ENCODE assay signal across 9 mouse cellular contexts in the genomic region with DNA sequence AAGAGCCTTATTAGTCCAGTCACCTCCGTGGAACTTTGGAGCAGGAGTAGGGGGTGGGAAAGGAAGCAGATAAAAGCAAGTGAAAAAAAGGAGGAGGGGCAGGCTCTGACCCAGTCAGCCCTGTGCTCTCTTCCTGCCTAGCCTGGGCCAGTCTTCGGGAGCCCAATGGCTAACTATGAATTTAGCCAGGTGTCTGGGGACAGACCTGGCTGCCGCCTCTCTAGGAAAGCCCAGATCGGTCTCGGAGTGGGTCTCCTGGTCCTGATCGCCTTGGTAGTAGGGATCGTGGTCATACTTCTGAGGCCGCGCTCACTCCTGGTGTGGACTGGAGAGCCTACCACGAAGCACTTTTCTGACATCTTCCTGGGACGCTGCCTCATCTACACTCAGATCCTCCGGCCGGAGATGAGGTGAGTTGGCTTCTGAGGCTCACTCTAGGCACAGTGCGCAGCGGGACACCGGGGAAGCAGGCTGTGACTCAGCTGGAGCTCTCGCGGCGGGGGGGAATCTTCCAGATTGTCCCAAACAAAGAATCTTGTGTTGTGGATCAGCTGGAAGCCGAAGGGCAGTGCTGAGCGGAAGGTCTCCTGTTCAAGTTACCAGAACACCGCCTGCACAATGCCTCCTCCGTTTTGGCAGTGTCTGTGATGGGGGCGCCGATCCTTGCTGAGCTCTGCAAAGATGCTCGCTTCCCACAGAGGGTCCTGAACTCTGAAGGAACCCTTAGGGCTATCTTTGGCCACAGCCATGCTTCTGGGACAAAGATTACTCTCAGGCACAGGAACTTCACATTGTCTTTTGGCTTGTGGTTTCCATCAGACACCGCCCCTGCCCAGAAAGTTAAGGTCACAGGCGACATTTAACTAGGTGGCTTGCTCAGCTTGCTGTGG. TPM values are rescaled to one million over a fixed set of nuclear protein-coding genes. Genes with fewer than 3 reads are reported as not detected.
A peak's percentile ranks its signal among the peaks of the same experiment; 100 is the strongest.
DNase-seq lines count a peak whose midpoint lies in the region; ATAC-seq and TF ChIP-seq lines count a peak whose summit lies in the region.
"Had no signal": no experiment of that assay in that cellular context is flagged by ENCODE, and none has a peak within 500 bp of the region (broad histone marks: within the 10 kb centered on the region; RNA-seq: fewer than 3 reads in every experiment).

No protein-coding gene starts in this region.

- H3K4me2 ChIP-seq in hindbrain, postnatal 0 days (ENCODE audit: low read depth, low read length): peak overlapping the region; percentile 60
- peak overlapping the region; percentile 61 for H3K4me2 ChIP-seq in limb, embryonic 15.5 days
- H3K4me2 ChIP-seq in midbrain, embryonic 14.5 days (ENCODE audit: low read length): peak overlapping the region; percentile 67
- peak overlapping the region; percentile 66 for H3K4me2 ChIP-seq in stomach, embryonic 14.5 days (replicated peaks; ENCODE audit: low read depth, low read length)

- ATAC-seq in hindbrain, postnatal 0 days: no peak
- no peak for ATAC-seq in limb, embryonic 15.5 days (ENCODE audit: insufficient number of reproducible peaks, low FRiP score, low TSS enrichment, low read depth)
- ATAC-seq in midbrain, embryonic 14.5 days (ENCODE audit: low FRiP score, low TSS enrichment): 0 out of 2 replicates have a peak, but pooled peaks have one; percentile 29
- ATAC-seq in stomach, embryonic 14.5 days (ENCODE audit: insufficient number of reproducible peaks, insufficient read depth, low FRiP score, low read depth): no peak

- H3K9me3 ChIP-seq in hindbrain, postnatal 0 days (ENCODE audit: low read length): no peaks in the 10 kb centered on the region
- H3K9me3 ChIP-seq in limb, embryonic 15.5 days: no peaks in the 10 kb centered on the region
- no peaks in the 10 kb centered on the region for H3K9me3 ChIP-seq in midbrain, embryonic 14.5 days (ENCODE audit: control insufficient read depth, low read length)
- no peaks in the 10 kb centered on the region for H3K9me3 ChIP-seq in stomach, embryonic 14.5 days (ENCODE audit: control insufficient read depth, low read depth, low read length)

- peaks cover 7% of the 10 kb centered on the region; the same call in 1 of the 2 replicates for H3K4me1 ChIP-seq in hindbrain, postnatal 0 days (ENCODE audit: insufficient read depth, low read length)
- H3K4me1 ChIP-seq in limb, embryonic 15.5 days: peaks cover 10% of the 10 kb centered on the region
- H3K4me1 ChIP-seq in midbrain, embryonic 14.5 days (ENCODE audit: control insufficient read depth, insufficient read depth, low read length): peaks cover 8% of the 10 kb centered on the region; the same call in 1 of the 2 replicates
- 0 out of 2 replicates have a peak, but pooled peaks cover 4% of the 10 kb centered on the region for H3K4me1 ChIP-seq in stomach, embryonic 14.5 days (ENCODE audit: control insufficient read depth, insufficient read depth, low read length)

- intact Hi-C loops in gastrocnemius, postnatal 14 days (cut with DNase I; ENCODE audit: low total_unique reads): no loop called here

- no peak for TF ChIP-seq CTCF in hindbrain, postnatal 0 days (IDR thresholded peaks at IDR 0.05; ENCODE audit: low read depth)

- H3K27me3 ChIP-seq in hindbrain, postnatal 0 days (ENCODE audit: insufficient read depth, low read length): no peaks in the 10 kb centered on the region
- H3K27me3 ChIP-seq in limb, embryonic 15.5 days: no peaks in the 10 kb centered on the region; the same call in 1 of the 2 replicates
- no peaks in the 10 kb centered on the region for H3K27me3 ChIP-seq in midbrain, embryonic 14.5 days (ENCODE audit: control insufficient read depth, insufficient read depth, low read length)
- no peaks in the 10 kb centered on the region for H3K27me3 ChIP-seq in stomach, embryonic 14.5 days (ENCODE audit: control insufficient read depth, insufficient read depth, low read length)

- 6% methylated on average over 28 of the region's 28 CpGs for WGBS in hindbrain, postnatal 0 days
- WGBS in limb, embryonic 15.5 days: 5% methylated on average over 28 of the region's 28 CpGs
- 5% methylated on average over 28 of the region's 28 CpGs for WGBS in midbrain, embryonic 14.5 days
- 5% methylated on average over 28 of the region's 28 CpGs for WGBS in stomach, embryonic 14.5 days

- peak; percentile 39 for DNase-seq in left cerebral cortex, adult 18-20 months (ENCODE audit: low spot score in 2 of 2)
- no peak for DNase-seq in left cerebral cortex, adult 11 months (ENCODE audit: low spot score)
- peak; percentile 51 to 62 for DNase-seq in cerebellum, postnatal 10 days
- DNase-seq in gastrocnemius, postnatal 14 days: peak; percentile 32
- DNase-seq in hindbrain, postnatal 0 days (ENCODE audit: low spot score): peak; percentile 16
- peak; percentile 47 for DNase-seq in midbrain, embryonic 14.5 days

- H3K4me3 ChIP-seq in hindbrain, postnatal 0 days (ENCODE audit: low read length): peak overlapping the region; percentile 26
- peak overlapping the region; percentile 36 for H3K4me3 ChIP-seq in limb, embryonic 15.5 days
- peak overlapping the region; percentile 29 for H3K4me3 ChIP-seq in midbrain, embryonic 14.5 days (replicated peaks; ENCODE audit: low read depth, low read length)
- peak overlapping the region; percentile 34 for H3K4me3 ChIP-seq in stomach, embryonic 14.5 days (ENCODE audit: low read depth, low read length)

- H3K36me3 ChIP-seq in hindbrain, postnatal 0 days (ENCODE audit: insufficient read depth, low read length): no peaks in the 10 kb centered on the region
- no peaks in the 10 kb centered on the region for H3K36me3 ChIP-seq in limb, embryonic 15.5 days
- H3K36me3 ChIP-seq in midbrain, embryonic 14.5 days (ENCODE audit: control insufficient read depth, insufficient read depth, low read length): no peaks in the 10 kb centered on the region
- no peaks in the 10 kb centered on the region for H3K36me3 ChIP-seq in stomach, embryonic 14.5 days (ENCODE audit: control insufficient read depth, insufficient read depth, low read length)

- peak overlapping the region; percentile 28; the same call in 1 of the 2 replicates for H3K9ac ChIP-seq in hindbrain, postnatal 0 days (replicated peaks; ENCODE audit: low read length)
- H3K9ac ChIP-seq in limb, embryonic 15.5 days: no peak overlapping the region
- peak overlapping the region; percentile 23; the same call in 1 of the 2 replicates for H3K9ac ChIP-seq in midbrain, embryonic 14.5 days (replicated peaks; ENCODE audit: low read length)
- peak overlapping the region; percentile 28; the same call in 1 of the 2 replicates for H3K9ac ChIP-seq in stomach, embryonic 14.5 days (replicated peaks; ENCODE audit: low read depth, low read length)

- H3K27ac ChIP-seq in hindbrain, postnatal 0 days: peak overlapping the region; percentile 26; the same call in 1 of the 2 replicates
- H3K27ac ChIP-seq in limb, embryonic 15.5 days: peak overlapping the region; percentile 29; the same call in 1 of the 2 replicates
- H3K27ac ChIP-seq in midbrain, embryonic 14.5 days (replicated peaks; ENCODE audit: low read depth, low read length): no peak overlapping the region
- peak overlapping the region; percentile 33 for H3K27ac ChIP-seq in stomach, embryonic 14.5 days (ENCODE audit: low read length)

RNA-seq across cellular contexts. Expression of a gene that starts 0.6 kb away (rescaled TPM):
- total RNA-seq in left cerebral cortex, adult 18-20 months (2021): 1 to 10 TPM in 1 of 2 experiments, under 1 TPM in 1; 0.63 to 1.3 TPM
- total RNA-seq in gastrocnemius, postnatal 14 days (2021): 1 to 10 TPM; 5.6 to 6.2 TPM
- 3.5 and 4.7 TPM in 2 replicates for total RNA-seq in hindbrain, postnatal 0 days (2014; rRNA removed)
- 3.9 and 4.0 TPM in 2 replicates for polyA plus RNA-seq in hindbrain, postnatal 0 days (2015; fragmentation: Nextera tagmentation; extraction: Ambion mirVana)
- 7.0 and 7.2 TPM in 2 replicates for polyA plus RNA-seq in limb, embryonic 15.5 days (2015; fragmentation: Nextera tagmentation; extraction: Ambion mirVana)
- polyA plus RNA-seq in midbrain, embryonic 14.5 days (2014; fragmentation: Nextera tagmentation; extraction: Ambion mirVana): 0.93 and 3.3 TPM in 2 replicates
- 15.8 and 16.4 TPM in 2 replicates for polyA plus RNA-seq in stomach, embryonic 14.5 days (2014; fragmentation: Nextera tagmentation; extraction: Ambion mirVana)
- total RNA-seq: MEL had no signal

RNA-seq across cellular contexts. Expression of a gene that starts 44.0 kb away (rescaled TPM):
- 10 to 100 TPM in 1 of 2 experiments, 1 to 10 TPM in 1; 9.1 to 11.9 TPM for total RNA-seq in left cerebral cortex, adult 18-20 months (2021)
- 1 to 10 TPM; 5.1 to 5.2 TPM for total RNA-seq in gastrocnemius, postnatal 14 days (2021)
- 0.61 TPM in 1 of 2 replicates, not detected in the other for total RNA-seq in hindbrain, postnatal 0 days (2014; rRNA removed)
- 0.30 TPM in 1 of 2 replicates, not detected in the other for polyA plus RNA-seq in hindbrain, postnatal 0 days (2015; fragmentation: Nextera tagmentation; extraction: Ambion mirVana)
- 0.45 TPM in 1 of 2 replicates, not detected in the other for polyA plus RNA-seq in limb, embryonic 15.5 days (2015; fragmentation: Nextera tagmentation; extraction: Ambion mirVana)
- not detected in 2 replicates for polyA plus RNA-seq in midbrain, embryonic 14.5 days (2014; fragmentation: Nextera tagmentation; extraction: Ambion mirVana)
- 0.70 and 1.3 TPM in 2 replicates for polyA plus RNA-seq in stomach, embryonic 14.5 days (2014; fragmentation: Nextera tagmentation; extraction: Ambion mirVana)

RNA-seq across cellular contexts. Expression of a gene that starts 47.5 kb away (rescaled TPM):
- 10 to 100 TPM; 87.5 to 93.3 TPM for total RNA-seq in left cerebral cortex, adult 18-20 months (2021)
- 10 to 100 TPM; 23.9 to 25.5 TPM for total RNA-seq in gastrocnemius, postnatal 14 days (2021)
- 79.3 and 88.1 TPM in 2 replicates for total RNA-seq in hindbrain, postnatal 0 days (2014; rRNA removed)
- polyA plus RNA-seq in hindbrain, postnatal 0 days (2015; fragmentation: Nextera tagmentation; extraction: Ambion mirVana): 74.2 and 74.7 TPM in 2 replicates
- 54.0 and 54.6 TPM in 2 replicates for polyA plus RNA-seq in limb, embryonic 15.5 days (2015; fragmentation: Nextera tagmentation; extraction: Ambion mirVana)
- polyA plus RNA-seq in midbrain, embryonic 14.5 days (2014; fragmentation: Nextera tagmentation; extraction: Ambion mirVana): 76.2 and 102 TPM in 2 replicates
- polyA plus RNA-seq in stomach, embryonic 14.5 days (2014; fragmentation: Nextera tagmentation; extraction: Ambion mirVana): 68.7 and 71.3 TPM in 2 replicates

RNA-seq across cellular contexts. Expression of a gene that starts 50.3 kb away (rescaled TPM):
- total RNA-seq in left cerebral cortex, adult 18-20 months (2021): not detected
- under 1 TPM; 0.12 to 0.16 TPM for total RNA-seq in gastrocnemius, postnatal 14 days (2021)
- total RNA-seq in hindbrain, postnatal 0 days (2014; rRNA removed): 0.11 TPM in 1 of 2 replicates, not detected in the other
- polyA plus RNA-seq in hindbrain, postnatal 0 days (2015; fragmentation: Nextera tagmentation; extraction: Ambion mirVana): 0.15 TPM in 1 of 2 replicates, not detected in the other
- polyA plus RNA-seq in limb, embryonic 15.5 days (2015; fragmentation: Nextera tagmentation; extraction: Ambion mirVana): 2.0 and 4.0 TPM in 2 replicates
- not detected in 2 replicates for polyA plus RNA-seq in midbrain, embryonic 14.5 days (2014; fragmentation: Nextera tagmentation; extraction: Ambion mirVana)
- 0.18 and 0.19 TPM in 2 replicates for polyA plus RNA-seq in stomach, embryonic 14.5 days (2014; fragmentation: Nextera tagmentation; extraction: Ambion mirVana)
- total RNA-seq: MEL had no signal
